Mouse (Mus musculus) megakaryocyte, embryonic 14.5 days (primary cell): ENCODE results near the gene Klhdc8a.

ENCODE experiments used
- FLI1 ChIP-seq: IDR thresholded peaks from 2 replicates; pipeline ENCODE4 v1.6.1; 2012; ENCODE audit warnings: low read length, inconsistent platforms, mixed read lengths
- GATA1 ChIP-seq: IDR thresholded peaks from 3 replicates; pipeline ENCODE4 v1.6.1; 2012; ENCODE audit warnings: mixed read lengths, low read length, inconsistent platforms, borderline replicate concordance

- TF ChIP-seq FLI1 (no peak), GATA1 (no peak)
Measured at GRCm38 (mm10) chr1:132327477-132327876, 29.1 kb downstream of the Klhdc8a start.
